Mouse (Mus musculus) frontal cortex, postnatal 36 days (tissue): Measurements from ENCODE around the gene Trem1.

Experiments used
- DNase-seq, 2 experiments: peaks; one replicate each; pipeline ENCODE4 v3.0.0; 2022; ENCODE audit warnings: low spot score in 2 of 2

The Trem1 gene

GRCm38 (mm10) chr17:48267591-48267990 is 35.0 kb downstream of the Trem1 start:
- no peak for DNase-seq

DNA sequence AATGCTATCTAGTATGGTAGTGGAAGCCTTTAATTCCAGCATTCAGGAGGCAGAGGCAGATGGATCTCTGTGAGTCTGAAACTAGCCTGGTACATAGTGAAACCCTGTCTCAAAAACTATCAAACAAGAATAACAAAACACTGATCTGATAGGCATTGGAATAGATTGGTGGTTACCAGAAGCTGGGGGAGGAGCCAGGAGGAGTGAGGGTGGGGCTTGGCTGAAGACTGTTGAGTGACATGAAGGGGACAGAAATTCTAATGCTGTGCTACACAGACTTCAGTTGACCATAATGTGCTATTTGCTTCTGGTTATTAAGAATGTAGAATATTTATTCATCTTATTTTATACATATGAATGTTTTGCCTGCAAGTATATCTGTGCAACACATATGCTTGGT is 35.7 kb downstream of the Trem1 start:
- no peak for DNase-seq

GRCm38 (mm10) chr17:48269833-48270232 is 37.3 kb downstream of the Trem1 start:
- DNase-seq: no peak

DNA sequence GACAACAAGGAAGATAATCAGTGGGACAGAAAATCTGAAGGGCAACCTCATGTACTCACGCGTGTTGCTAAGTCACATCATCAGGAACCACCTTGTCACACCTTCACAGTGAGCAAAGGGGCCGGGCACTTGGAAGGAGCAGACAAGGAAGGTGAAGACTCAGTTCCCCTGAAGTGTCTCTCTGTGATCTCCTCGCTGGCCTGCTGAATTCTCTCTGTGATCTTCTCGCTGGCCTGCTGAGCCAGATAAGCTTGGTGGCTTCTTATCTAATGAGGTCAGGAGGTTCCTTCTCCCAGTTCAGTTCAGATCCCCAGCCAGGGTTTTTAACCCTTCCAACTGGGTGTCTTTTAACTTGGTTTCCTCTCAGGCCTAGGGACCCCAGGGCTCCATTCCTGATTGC is 39.6 kb downstream of the Trem1 start:
- no peak for DNase-seq

DNA sequence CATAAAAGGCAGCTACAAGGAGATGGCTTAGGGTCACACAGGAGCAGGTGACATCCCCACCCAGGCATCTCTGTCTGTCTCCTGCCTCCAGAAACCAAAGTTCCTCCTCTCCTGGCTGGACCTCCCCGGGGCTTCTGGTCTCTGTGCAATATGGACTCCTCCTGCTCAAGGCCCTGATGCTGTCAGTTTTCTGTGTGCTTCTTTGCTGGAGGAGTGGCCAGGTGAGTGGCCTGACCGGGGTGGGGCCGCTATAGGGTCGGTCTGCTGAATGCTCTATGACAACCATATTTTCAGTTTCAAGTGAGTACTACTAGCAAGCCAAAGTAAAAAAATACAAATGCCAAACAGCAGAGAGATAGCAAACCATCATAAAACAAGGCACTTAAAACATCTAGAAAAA is 40.0 kb downstream of the Trem1 start:
- DNase-seq: no peak

- DNase-seq: no peak
Observed at GRCm38 (mm10) chr17:48274098-48274497, 41.5 kb downstream of the Trem1 start.

DNA sequence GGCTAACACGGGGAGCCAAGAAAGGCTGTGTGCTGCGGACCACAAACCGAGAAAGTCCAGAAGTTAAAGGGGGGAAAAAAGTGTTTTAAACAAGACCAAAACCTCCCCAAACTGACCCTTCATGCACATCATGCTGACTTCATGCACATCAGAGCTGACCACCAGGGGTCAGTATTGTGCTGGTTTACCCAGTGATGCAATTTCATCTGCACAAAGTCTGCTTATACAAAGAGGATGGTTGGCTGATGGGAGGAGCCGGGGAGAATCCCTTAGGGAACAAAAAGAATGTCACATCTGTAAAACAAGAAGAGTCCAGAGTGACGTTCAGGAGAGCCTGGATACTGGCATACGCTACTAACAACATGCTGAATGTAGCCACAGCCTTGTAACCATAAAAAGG is 42.3 kb downstream of the Trem1 start:
- peak; percentile 70 to 89 for DNase-seq

DNA sequence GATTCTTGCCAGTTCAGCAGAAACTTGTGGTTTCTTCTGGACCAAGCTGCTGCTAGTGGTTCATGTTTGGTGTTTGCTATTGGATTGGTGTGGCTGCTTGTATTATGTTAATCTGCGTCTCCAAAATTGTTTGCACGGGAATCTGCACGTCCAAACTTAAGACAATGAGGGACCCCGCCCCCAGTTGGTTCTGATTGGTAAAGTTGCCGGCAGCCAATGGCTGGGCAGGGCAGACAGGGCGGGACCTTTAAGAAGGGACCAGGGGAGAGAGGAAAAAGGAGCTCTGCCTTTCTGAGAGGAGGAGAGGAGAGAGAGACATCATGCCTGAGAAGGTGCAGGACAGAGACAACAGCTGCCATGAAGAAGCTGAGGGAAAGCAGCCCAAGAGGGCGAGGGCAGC is 43.2 kb downstream of the Trem1 start:
- DNase-seq: no peak

GRCm38 (mm10) chr17:48278381-48278780 is 45.8 kb downstream of the Trem1 start:
- DNase-seq: no peak

DNA sequence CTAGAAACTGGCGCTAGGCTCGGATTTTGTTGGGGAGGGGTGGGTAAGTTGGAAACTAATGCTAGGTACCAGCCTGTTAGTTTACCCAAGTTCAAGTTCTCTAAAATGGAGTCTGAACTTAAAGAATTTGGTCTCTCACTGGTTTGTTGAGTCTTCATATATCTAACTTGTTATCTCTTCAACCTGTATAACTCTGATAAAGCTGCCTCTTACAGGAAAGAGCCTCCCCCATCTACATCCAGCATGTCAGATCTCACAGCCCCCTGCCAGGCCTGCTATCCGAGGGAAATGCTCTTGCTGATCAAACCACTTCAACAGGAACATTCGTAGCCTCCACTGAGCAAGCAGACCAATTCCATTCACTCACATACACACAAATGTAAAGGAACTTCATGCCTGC is 46.4 kb downstream of the Trem1 start:
- DNase-seq: no peak

- no peak for DNase-seq
Observed at GRCm38 (mm10) chr17:48280943-48281738, 48.6 kb downstream of the Trem1 start.

GRCm38 (mm10) chr17:48281739-48282085 is 49.1 kb downstream of the Trem1 start:
- DNase-seq: no peak

- no peak for DNase-seq
Observed at GRCm38 (mm10) chr17:48286765-48287164, 54.2 kb downstream of the Trem1 start.

- no peak for DNase-seq
Observed at GRCm38 (mm10) chr17:48287276-48287675, 54.7 kb downstream of the Trem1 start.

GRCm38 (mm10) chr17:48293500-48294194 is 61.1 kb downstream of the Trem1 start:
- no peak for DNase-seq
